9 mouse cellular contexts compared by ENCODE assay signal in genomic region chr2:94177294-94177693, GRCm38 (mm10). TPM values are rescaled to one million over a fixed set of nuclear protein-coding genes. Genes with fewer than 3 reads are reported as not detected.
DNase-seq lines count a peak whose midpoint lies in the region; ATAC-seq and TF ChIP-seq lines count a peak whose summit lies in the region.
"Had no signal": no experiment of that assay in that cellular context is flagged by ENCODE, and none has a peak within 500 bp of the region (broad histone marks: within the 10 kb centered on the region; RNA-seq: fewer than 3 reads in every experiment).

No protein-coding gene starts in this region.

- TF ChIP-seq POLR2A in limb, embryonic 14.5 days (IDR thresholded peaks at IDR 0.05; ENCODE audit: borderline replicate concordance, extremely low read depth, insufficient read depth, insufficient read length): no peak
- no peak for TF ChIP-seq POLR2A in myocyte (IDR thresholded peaks at IDR 0.05; ENCODE audit: insufficient read length, low read depth)
- no peak for TF ChIP-seq POLR2A in lung, adult 2 months (IDR thresholded peaks at IDR 0.05; ENCODE audit: borderline replicate concordance, extremely low read depth, low read depth, low read length)

- peaks cover 14% of the 10 kb centered on the region for H3K79me2 ChIP-seq in myocyte (ENCODE audit: control insufficient read depth, insufficient read depth)

- H3K27me3 ChIP-seq in intestine, embryonic 14.5 days (replicated peaks; ENCODE audit: control insufficient read depth, insufficient read depth, low read length): no peaks in the 10 kb centered on the region
- no peaks in the 10 kb centered on the region for H3K27me3 ChIP-seq in intestine, embryonic 16.5 days (replicated peaks; ENCODE audit: control insufficient read depth, insufficient read depth, low read length)
- H3K27me3 ChIP-seq in embryonic facial prominence, embryonic 15.5 days: no peaks in the 10 kb centered on the region
- no peaks in the 10 kb centered on the region for H3K27me3 ChIP-seq in limb, embryonic 14.5 days (ENCODE audit: control insufficient read depth, insufficient read depth, low read length)
- no peaks in the 10 kb centered on the region for H3K27me3 ChIP-seq in myocyte (ENCODE audit: control insufficient read depth, insufficient read depth, insufficient read length)

- DNase-seq in intestine, embryonic 14.5 days (ENCODE audit: low spot score): no peak
- no peak for DNase-seq in limb, embryonic 14.5 days (ENCODE audit: low spot score)
- no peak for DNase-seq in layer of hippocampus, adult 11-12 months (ENCODE audit: low spot score)
- no peak for DNase-seq in lung, adult 2 months
- DNase-seq: kidney, postnatal 4 days; spleen, adult 18-20 months had no signal

- H3K36me3 ChIP-seq in intestine, embryonic 14.5 days (ENCODE audit: control insufficient read depth, insufficient read depth, low read length): no peaks in the 10 kb centered on the region
- H3K36me3 ChIP-seq in intestine, embryonic 16.5 days (ENCODE audit: control insufficient read depth, insufficient read depth, low read length): no peaks in the 10 kb centered on the region
- no peaks in the 10 kb centered on the region for H3K36me3 ChIP-seq in embryonic facial prominence, embryonic 15.5 days
- no peaks in the 10 kb centered on the region for H3K36me3 ChIP-seq in limb, embryonic 14.5 days (ENCODE audit: control insufficient read depth, insufficient read depth, low read length)
- H3K36me3 ChIP-seq in myocyte (ENCODE audit: control insufficient read depth, insufficient read depth): no peaks in the 10 kb centered on the region

- H3ac ChIP-seq in myocyte (ENCODE audit: control insufficient read depth, insufficient read length): no peak overlapping the region

- H3K4me2 ChIP-seq in intestine, embryonic 14.5 days (ENCODE audit: low read length): peak overlapping the region; percentile 77
- no peak overlapping the region for H3K4me2 ChIP-seq in intestine, embryonic 16.5 days (ENCODE audit: low read depth, low read length)
- H3K4me2 ChIP-seq in embryonic facial prominence, embryonic 15.5 days (replicated peaks): peak overlapping the region; percentile 62; the same call in 1 of the 2 replicates
- peak overlapping the region; percentile 77; the same call in 1 of the 2 replicates for H3K4me2 ChIP-seq in limb, embryonic 14.5 days (replicated peaks; ENCODE audit: low read depth, low read length, severe bottlenecking)
- H3K4me2 ChIP-seq in myocyte (ENCODE audit: low read depth): peak overlapping the region; percentile 90

- ATAC-seq in intestine, embryonic 14.5 days (replicated peaks; ENCODE audit: low FRiP score, low TSS enrichment, low read depth): no peak
- ATAC-seq in intestine, embryonic 16.5 days: no peak
- ATAC-seq in embryonic facial prominence, embryonic 15.5 days (ENCODE audit: insufficient number of reproducible peaks, low FRiP score, low TSS enrichment, low read depth): no peak
- ATAC-seq in limb, embryonic 14.5 days (ENCODE audit: low FRiP score, low read depth): no peak

- no peak overlapping the region for H3K27ac ChIP-seq in intestine, embryonic 14.5 days (ENCODE audit: low read depth)
- no peak overlapping the region for H3K27ac ChIP-seq in intestine, embryonic 16.5 days (ENCODE audit: low read length)
- no peak overlapping the region for H3K27ac ChIP-seq in embryonic facial prominence, embryonic 15.5 days (replicated peaks)
- H3K27ac ChIP-seq in limb, embryonic 14.5 days (replicated peaks; ENCODE audit: low read depth, low read length): no peak overlapping the region

- H3K9ac ChIP-seq in intestine, embryonic 14.5 days (ENCODE audit: low read length): no peak overlapping the region
- H3K9ac ChIP-seq in intestine, embryonic 16.5 days (ENCODE audit: low read depth, low read length): no peak overlapping the region
- H3K9ac ChIP-seq in embryonic facial prominence, embryonic 15.5 days: no peak overlapping the region
- no peak overlapping the region for H3K9ac ChIP-seq in limb, embryonic 14.5 days (ENCODE audit: low read depth, low read length, severe bottlenecking)

- WGBS in intestine, embryonic 14.5 days: 77% methylated on average over 6 of the region's 6 CpGs
- 75% methylated on average over 6 of the region's 6 CpGs for WGBS in intestine, embryonic 16.5 days
- 80% methylated on average over 6 of the region's 6 CpGs for WGBS in embryonic facial prominence, embryonic 15.5 days
- WGBS in limb, embryonic 14.5 days: 86% methylated on average over 6 of the region's 6 CpGs
- WGBS in lung, adult 2 months: 76% methylated on average over 6 of the region's 6 CpGs

- H3K4me3 ChIP-seq in intestine, embryonic 14.5 days (ENCODE audit: low read depth, low read length): no peak overlapping the region
- no peak overlapping the region for H3K4me3 ChIP-seq in intestine, embryonic 16.5 days (ENCODE audit: low read length)
- H3K4me3 ChIP-seq in embryonic facial prominence, embryonic 15.5 days (replicated peaks): no peak overlapping the region
- H3K4me3 ChIP-seq in limb, embryonic 14.5 days (replicated peaks; ENCODE audit: low read length): peak overlapping the region; percentile 91
- no peak overlapping the region for H3K4me3 ChIP-seq in myocyte
- H3K4me3 ChIP-seq in lung, adult 2 months (replicated peaks; ENCODE audit: extremely low read depth, low read depth, low read length): no peak overlapping the region

- no peaks in the 10 kb centered on the region for H3K9me3 ChIP-seq in intestine, embryonic 14.5 days (ENCODE audit: control insufficient read depth, low read length)
- no peaks in the 10 kb centered on the region for H3K9me3 ChIP-seq in intestine, embryonic 16.5 days (ENCODE audit: control insufficient read depth, low read length)
- no peaks in the 10 kb centered on the region for H3K9me3 ChIP-seq in embryonic facial prominence, embryonic 15.5 days (replicated peaks)
- no peaks in the 10 kb centered on the region for H3K9me3 ChIP-seq in limb, embryonic 14.5 days (ENCODE audit: control insufficient read depth, low read length)

- peaks cover 9% of the 10 kb centered on the region for H3K4me1 ChIP-seq in intestine, embryonic 14.5 days (replicated peaks; ENCODE audit: control insufficient read depth, insufficient read depth, low read length)
- peaks cover 7% of the 10 kb centered on the region; the same call in 1 of the 2 replicates for H3K4me1 ChIP-seq in intestine, embryonic 16.5 days (ENCODE audit: control insufficient read depth, insufficient read depth, low read length)
- H3K4me1 ChIP-seq in embryonic facial prominence, embryonic 15.5 days: peaks cover 13% of the 10 kb centered on the region
- peaks cover 11% of the 10 kb centered on the region for H3K4me1 ChIP-seq in limb, embryonic 14.5 days (ENCODE audit: control insufficient read depth, insufficient read depth, low read length)
- H3K4me1 ChIP-seq in lung, adult 2 months (ENCODE audit: control insufficient read depth, insufficient read depth, low read length): no peaks in the 10 kb centered on the region; the same call in 1 of the 2 replicates

- no peak for TF ChIP-seq CTCF in lung, adult 2 months (IDR thresholded peaks at IDR 0.05; ENCODE audit: insufficient read depth, low read length)

TF ChIP-seq in myocyte, 11 proteins besides CTCF, POLR2A, EP300 and RAD21:
- TF ChIP-seq CEBPB (IDR thresholded peaks at IDR 0.05; ENCODE audit: insufficient read depth, poor library complexity, severe bottlenecking) (no peak), USF1 (IDR thresholded peaks at IDR 0.05; ENCODE audit: low read depth) (no peak), SRF (IDR thresholded peaks at IDR 0.05; ENCODE audit: control insufficient read depth, insufficient read length, low read depth) (no peak), TCF12 (IDR thresholded peaks at IDR 0.05; ENCODE audit: insufficient read depth, poor library complexity, severe bottlenecking) (no peak), REST (IDR thresholded peaks at IDR 0.05; ENCODE audit: insufficient read depth, insufficient read length) (no peak)

RNA-seq across cellular contexts. Expression of gene Hsd17b12, which starts 19.5 kb away (rescaled TPM):
- 136 and 141 TPM in 2 replicates for polyA plus RNA-seq in intestine, embryonic 14.5 days (2014; fragmentation: Nextera tagmentation; extraction: Ambion mirVana)
- polyA plus RNA-seq in intestine, embryonic 16.5 days (2015; fragmentation: Nextera tagmentation; extraction: Ambion mirVana): 175 and 183 TPM in 2 replicates
- polyA plus RNA-seq in embryonic facial prominence, embryonic 15.5 days (2015; fragmentation: Nextera tagmentation; extraction: Ambion mirVana): 123 TPM in 2 replicates
- polyA plus RNA-seq in limb, embryonic 14.5 days (2012; rRNA removed): 61.7 and 64.5 TPM in 2 replicates
- polyA plus RNA-seq in limb, embryonic 14.5 days (2014; fragmentation: Nextera tagmentation; extraction: Ambion mirVana): 103 and 113 TPM in 2 replicates
- polyA plus RNA-seq in myocyte (2012; fragmentation: generic; extraction: Trizol): 87.0 TPM
- polyA plus RNA-seq in lung, adult 2 months (2012; rRNA removed): 21.1 and 27.4 TPM in 2 replicates
